Mouse (Mus musculus) colon, adult 2 months (tissue): ENCODE results near the gene Muc1. TPM values are rescaled to one million over a fixed set of nuclear protein-coding genes. Genes with fewer than 3 reads are reported as not detected.

Experiments used
- polyA plus RNA-seq: library from polyadenylated mRNA; depleted of rRNA; stranded (reverse); fragments of >200 nt; gene quantifications from 2 replicates; pipeline ENCODE4 v1.2.3, GENCODE M21; 2012; rRNA removed

The Muc1 gene
- 26.0 and 27.3 TPM in 2 replicates for polyA plus RNA-seq

GRCm38 (mm10) chr3:89228836-89229235 is at the start of gene Muc1:
TSS of gene Muc1 (plus strand) at chr3:89229057.

GRCm38 (mm10) chr3:89183058-89183958 is 45.5 kb upstream of the Muc1 start, which contains the start of gene Fam189b:
TSS of gene Fam189b (plus strand) at chr3:89183143.

GRCm38 (mm10) chr3:89202253-89203141 is 26.4 kb upstream of the Muc1 start, which contains the start of gene Gba:
TSS of gene Gba (plus strand) at chr3:89202928.

GRCm38 (mm10) chr3:89214681-89215411 is 14.0 kb upstream of the Muc1 start, which contains the start of gene Thbs3:
TSS of gene Thbs3 (plus strand) at chr3:89215180.

GRCm38 (mm10) chr3:89226900-89227299 is 2.0 kb upstream of the Muc1 start, which contains the start of gene Mtx1:
TSS of gene Mtx1 (minus strand) at chr3:89227088.

GRCm38 (mm10) chr3:89245688-89246171 is 16.9 kb downstream of the Muc1 start, which contains the start of gene Krtcap2:
TSS of gene Krtcap2 (plus strand) at chr3:89245966.

GRCm38 (mm10) chr3:89246261-89247100 is 17.6 kb downstream of the Muc1 start, which contains the start of gene Trim46:
TSS of gene Trim46 (minus strand) at chr3:89246309.

GRCm38 (mm10) chr3:89259076-89259475 is 30.2 kb downstream of the Muc1 start, which contains the start of gene Dpm3:
TSS of gene Dpm3 (plus strand) at chr3:89259358.

GRCm38 (mm10) chr3:89270051-89270755 is 41.3 kb downstream of the Muc1 start, which contains the start of gene Slc50a1:
TSS of gene Slc50a1 (minus strand) at chr3:89270570.

GRCm38 (mm10) chr3:89280606-89281511 is 52.0 kb downstream of the Muc1 start, which contains the start of gene Efna1:
TSS of gene Efna1 (minus strand) at chr3:89281142.

Other genes with a start within 250 kb of the Muc1 start
- gene Rusc1, start 135.7 kb upstream of the Muc1 start, polyA plus RNA-seq, result 51.1 and 73.3 TPM in 2 replicates
- not detected in 2 replicates for gene Gm43738, start 128.0 kb upstream of the Muc1 start, polyA plus RNA-seq
- 109 and 128 TPM in 2 replicates for gene Fdps, start 127.1 kb upstream of the Muc1 start, polyA plus RNA-seq
- gene Pklr, start 92.9 kb upstream of the Muc1 start, polyA plus RNA-seq, result 240 and 244 TPM in 2 replicates
- 1.1 and 1.4 TPM in 2 replicates for gene Hcn3, start 68.9 kb upstream of the Muc1 start, polyA plus RNA-seq
- gene Clk2, start 64.3 kb upstream of the Muc1 start, polyA plus RNA-seq, result 42.4 and 43.0 TPM in 2 replicates
- 95.0 and 102 TPM in 2 replicates for gene Scamp3, start 51.6 kb upstream of the Muc1 start, polyA plus RNA-seq
- 40.2 and 42.7 TPM in 2 replicates for gene Fam189b, start 45.9 kb upstream of the Muc1 start, polyA plus RNA-seq
- gene Gba, start 26.1 kb upstream of the Muc1 start, polyA plus RNA-seq, result 60.8 and 73.9 TPM in 2 replicates
- gene Thbs3, start 13.9 kb upstream of the Muc1 start, polyA plus RNA-seq, result 48.4 and 68.6 TPM in 2 replicates
- gene Mtx1, start 2.0 kb upstream of the Muc1 start, polyA plus RNA-seq, result 165 and 219 TPM in 2 replicates
- gene Krtcap2, start 16.9 kb downstream of the Muc1 start, polyA plus RNA-seq, result 263 and 392 TPM in 2 replicates
- gene Trim46, start 17.3 kb downstream of the Muc1 start, polyA plus RNA-seq, result 60.5 TPM in 2 replicates
- 440 and 595 TPM in 2 replicates for gene Dpm3, start 30.3 kb downstream of the Muc1 start, polyA plus RNA-seq
- gene Slc50a1, start 41.5 kb downstream of the Muc1 start, polyA plus RNA-seq, result 254 and 375 TPM in 2 replicates
- gene Efna1, start 52.1 kb downstream of the Muc1 start, polyA plus RNA-seq, result 126 and 153 TPM in 2 replicates
- gene Efna3, start 93.9 kb downstream of the Muc1 start, polyA plus RNA-seq, result 9.3 and 13.3 TPM in 2 replicates
- gene Efna4, start 109.0 kb downstream of the Muc1 start, polyA plus RNA-seq, result 17.4 and 24.5 TPM in 2 replicates
- 211 and 244 TPM in 2 replicates for gene Adam15, start 120.9 kb downstream of the Muc1 start, polyA plus RNA-seq
- gene Dcst2, start 132.9 kb downstream of the Muc1 start, polyA plus RNA-seq, result 0.67 and 1.0 TPM in 2 replicates
- gene Dcst1, start 136.2 kb downstream of the Muc1 start, polyA plus RNA-seq, result 0.77 and 1.1 TPM in 2 replicates
- 214 and 219 TPM in 2 replicates for gene Zbtb7b, start 165.7 kb downstream of the Muc1 start, polyA plus RNA-seq
- not detected in 2 replicates for gene Lenep, start 173.7 kb downstream of the Muc1 start, polyA plus RNA-seq
- 37.4 and 39.6 TPM in 2 replicates for gene Flad1, start 182.8 kb downstream of the Muc1 start, polyA plus RNA-seq
- 9.7 and 11.2 TPM in 2 replicates for gene Cks1b, start 189.3 kb downstream of the Muc1 start, polyA plus RNA-seq
- 75.3 and 76.4 TPM in 2 replicates for gene Shc1, start 189.4 kb downstream of the Muc1 start, polyA plus RNA-seq
- gene Pygo2, start 201.2 kb downstream of the Muc1 start, polyA plus RNA-seq, result 131 and 151 TPM in 2 replicates
- gene Pbxip1, start 207.6 kb downstream of the Muc1 start, polyA plus RNA-seq, result 90.6 and 98.9 TPM in 2 replicates
- gene Pmvk, start 225.5 kb downstream of the Muc1 start, polyA plus RNA-seq, result 18.7 and 31.3 TPM in 2 replicates